Mouse (Mus musculus): ENCODE measurements around the gene Gstcd. TPM values are rescaled to one million over a fixed set of nuclear protein-coding genes. Genes with fewer than 3 reads are reported as not detected.

Gene Gstcd
- total and polyA plus RNA-seq, 3 experiments = 33.3 to 67.2 (median 44.6) TPM

- H3K4me2 ChIP-seq (ENCODE audit: insufficient read depth, low read depth, poor library complexity, severe bottlenecking) = peak overlapping the region; percentile 57; the same call in 1 of the 2 replicates
- in situ Hi-C loops (cut with MboI; ENCODE audit: low pct_ligation_motif_present, low pct_unique_long_range_greater_than_20kb, low sequenced_read_pairs) (no loop called here), dilution Hi-C loops (cut with MboI; ENCODE audit: extremely low pct_ligation_motif_present, extremely low pct_unique_long_range_greater_than_20kb, low sequenced_read_pairs) (no loop called here)
- no peaks in the 10 kb centered on the region for H3K36me3 ChIP-seq (replicated peaks in 1 of 2; ENCODE audit: control insufficient read depth in 1 of 2, insufficient read depth in 1 of 2, low read length in 1 of 2)
- TF ChIP-seq MAZ (IDR thresholded peaks at IDR 0.05; ENCODE audit: low read depth, low read length) (no peak), UBTF (IDR thresholded peaks at IDR 0.05; ENCODE audit: low read depth, low read length) (no peak)
- H3K9me3 ChIP-seq (replicated peaks; ENCODE audit: low read length) = peaks cover 5% of the 10 kb centered on the region
- H3K4me3 ChIP-seq (replicated peaks in 1 of 3; ENCODE audit: low read depth in 2 of 3, low read length in 2 of 3, poor library complexity in 1 of 3) = peak overlapping the region in 1 of 3 experiments; percentile 60
- DNase-seq (ENCODE audit: extremely low read depth) = no peak
- H3K27me3 ChIP-seq (replicated peaks) = peaks cover 2% of the 10 kb centered on the region
- peaks cover 4% of the 10 kb centered on the region in 2 experiments; a peak in 1 of 4 replicates for H3K4me1 ChIP-seq (ENCODE audit: control insufficient read depth in 1 of 2, insufficient read depth in 2 of 2)
- no peaks in the 10 kb centered on the region for H3K79me2 ChIP-seq (replicated peaks; ENCODE audit: control insufficient read depth, extremely low read depth, insufficient read depth, poor library complexity, severe bottlenecking)
- H3K27ac ChIP-seq (ENCODE audit: insufficient read depth, low read depth) = no peak overlapping the region
- no peak overlapping the region for H3K9ac ChIP-seq (ENCODE audit: insufficient read depth, low read depth)
These were observed 141.3 kb downstream of the Gstcd start for GRCm38 (mm10) chr3:132950529-132950880.

GRCm38 (mm10) chr3:132949791-132950528 is 141.9 kb downstream of the Gstcd start, which contains the start of gene Npnt:
Npnt (minus strand) TSS chr3:132950291.
- Histone ChIP-seq H3K27me3 (replicated peaks) (peaks cover 2% of the 10 kb centered on the region), H3K9me3 (replicated peaks; ENCODE audit: low read length) (peaks cover 5% of the 10 kb centered on the region), H3K4me3 (replicated peaks in 1 of 3; ENCODE audit: low read depth in 2 of 3, low read length in 2 of 3, poor library complexity in 1 of 3) (peak within 1 kb of the TSS; percentile 20 to 60 (median 22)), H3K79me2 (replicated peaks; ENCODE audit: control insufficient read depth, extremely low read depth, insufficient read depth, poor library complexity, severe bottlenecking) (no peaks in the 10 kb centered on the region), H3K4me2 (ENCODE audit: insufficient read depth, low read depth, poor library complexity, severe bottlenecking) (peak within 1 kb of the TSS; percentile 57), H3K4me1 (ENCODE audit: control insufficient read depth in 1 of 2, insufficient read depth in 2 of 2) (peaks cover 4% of the 10 kb centered on the region in 2 experiments; a peak in 1 of 4 replicates), H3K9ac (ENCODE audit: insufficient read depth, low read depth) (no peak within 1 kb of the TSS; the same call in 1 of the 2 replicates), H3K36me3 (replicated peaks in 1 of 2; ENCODE audit: control insufficient read depth in 1 of 2, insufficient read depth in 1 of 2, low read length in 1 of 2) (no peaks in the 10 kb centered on the region), H3K27ac (ENCODE audit: insufficient read depth, low read depth) (no peak within 1 kb of the TSS)
- no peak for DNase-seq (ENCODE audit: extremely low read depth)
- dilution Hi-C loops (cut with MboI; ENCODE audit: extremely low pct_ligation_motif_present, extremely low pct_unique_long_range_greater_than_20kb, low sequenced_read_pairs) = no loop called here
- in situ Hi-C loops (cut with MboI; ENCODE audit: low pct_ligation_motif_present, low pct_unique_long_range_greater_than_20kb, low sequenced_read_pairs) = no loop called here
- TF ChIP-seq MXI1 (IDR thresholded peaks at IDR 0.05; ENCODE audit: low read depth, low read length) (no peak), CTCF (conservative IDR thresholded peaks at IDR 0.05 in 1 of 2, IDR thresholded peaks at IDR 0.05 in 1 of 2; ENCODE audit: low read depth in 2 of 2, low read length in 2 of 2) (0 out of 4 replicates have a peak, but pooled peaks of 1 of the 2 experiments have one; percentile 22), TCF12 (IDR thresholded peaks at IDR 0.05; ENCODE audit: low read depth, low read length) (peak; percentile 9; the same call in 1 of the 2 replicates)

GRCm38 (mm10) chr3:132949380-132949790 is 142.4 kb downstream of the Gstcd start:
- Histone ChIP-seq H3K27me3 (replicated peaks) (peaks cover 2% of the 10 kb centered on the region), H3K4me1 (ENCODE audit: control insufficient read depth in 1 of 2, insufficient read depth in 2 of 2) (peaks cover 4% of the 10 kb centered on the region in 2 experiments; a peak in 1 of 4 replicates), H3K79me2 (replicated peaks; ENCODE audit: control insufficient read depth, extremely low read depth, insufficient read depth, poor library complexity, severe bottlenecking) (no peaks in the 10 kb centered on the region), H3K4me3 (replicated peaks in 1 of 3; ENCODE audit: low read depth in 2 of 3, low read length in 2 of 3, poor library complexity in 1 of 3) (peak overlapping the region in 1 of 3 experiments; percentile 60), H3K9me3 (replicated peaks; ENCODE audit: low read length) (peaks cover 5% of the 10 kb centered on the region), H3K9ac (ENCODE audit: insufficient read depth, low read depth) (no peak overlapping the region; the same call in 1 of the 2 replicates), H3K4me2 (ENCODE audit: insufficient read depth, low read depth, poor library complexity, severe bottlenecking) (peak overlapping the region; percentile 57; the same call in 1 of the 2 replicates), H3K36me3 (replicated peaks in 1 of 2; ENCODE audit: control insufficient read depth in 1 of 2, insufficient read depth in 1 of 2, low read length in 1 of 2) (no peaks in the 10 kb centered on the region), H3K27ac (ENCODE audit: insufficient read depth, low read depth) (no peak overlapping the region)
- no peak for DNase-seq (ENCODE audit: extremely low read depth)
- dilution Hi-C loops (cut with MboI; ENCODE audit: extremely low pct_ligation_motif_present, extremely low pct_unique_long_range_greater_than_20kb, low sequenced_read_pairs) (no loop called here), in situ Hi-C loops (cut with MboI; ENCODE audit: low pct_ligation_motif_present, low pct_unique_long_range_greater_than_20kb, low sequenced_read_pairs) (no loop called here)
- TF ChIP-seq RCOR1 (conservative IDR thresholded peaks at IDR 0.05; ENCODE audit: low read depth, low read length) (no peak), POLR2AphosphoS2 (IDR thresholded peaks at IDR 0.05; ENCODE audit: low read depth, low read length) (no peak), TCF12 (IDR thresholded peaks at IDR 0.05; ENCODE audit: low read depth, low read length) (0 out of 2 replicates have a peak, but pooled peaks have one; percentile 10), MAFK (IDR thresholded peaks at IDR 0.05; ENCODE audit: insufficient replicate concordance, low read length) (no peak), ZC3H11A (IDR thresholded peaks at IDR 0.05; ENCODE audit: low read depth, low read length) (no peak)
